Mouse (Mus musculus) CH12.LX (cell line): ENCODE data around the gene Olfr49. TPM values are rescaled to one million over a fixed set of nuclear protein-coding genes. Genes with fewer than 3 reads are reported as not detected.

Experiments used
- DNase-seq: peaks from one replicate; pipeline ENCODE4 v3.0.0-alpha.2; 2013; ENCODE audit errors: extremely low read depth
- H3K27ac ChIP-seq: 2 replicates; pipeline ENCODE4 v1.5.1; 2012; ENCODE audit warnings: low read depth, mild to moderate bottlenecking, control low read depth, moderate library complexity; ENCODE audit not compliant: insufficient read depth
- H3K27me3 ChIP-seq: replicated peaks from 2 replicates; pipeline ENCODE3; 2012; ENCODE audit warnings: inconsistent platforms
- H3K36me3 ChIP-seq, 2 experiments: replicated peaks in 1 of 2; 2 replicates each; pipeline versions ENCODE3 to v1.6.1; 2012; ENCODE audit warnings: inconsistent platforms in 1 of 2, low read length in 1 of 2, mild to moderate bottlenecking in 1 of 2, mixed read lengths in 1 of 2, moderate library complexity in 1 of 2; ENCODE audit not compliant: control insufficient read depth in 1 of 2, insufficient read depth in 1 of 2
- H3K4me1 ChIP-seq, 2 experiments: 2 replicates each; pipeline ENCODE4 v1.6.1; 2012; ENCODE audit warnings: inconsistent platforms in 1 of 2, moderate library complexity in 1 of 2; ENCODE audit not compliant: insufficient read depth in 2 of 2, control insufficient read depth in 1 of 2
- H3K4me2 ChIP-seq: 2 replicates; pipeline ENCODE4 v1.6.1; 2012; ENCODE audit warnings: low read depth, mild to moderate bottlenecking, control low read depth; ENCODE audit not compliant: poor library complexity, insufficient read depth, severe bottlenecking
- H3K4me3 ChIP-seq, 3 experiments: fragments of 150-350 bp in 1 of 3; sonication (generic) in 1 of 3; replicated peaks in 1 of 3; 2 replicates each; pipeline versions ENCODE3 to v1.5.1; 2011 to 2012; ENCODE audit warnings: low read depth in 2 of 3, low read length in 2 of 3, mild to moderate bottlenecking in 2 of 3, moderate library complexity in 2 of 3, control low read depth in 1 of 3, improper control_type of control experiment in 1 of 3, inconsistent platforms in 1 of 3, mixed read lengths in 1 of 3; ENCODE audit not compliant: poor library complexity in 1 of 3
- H3K79me2 ChIP-seq: replicated peaks from 2 replicates; pipeline ENCODE4 v1.6.1; 2012; ENCODE audit warnings: mild to moderate bottlenecking, moderate library complexity; ENCODE audit not compliant: control insufficient read depth, poor library complexity, insufficient read depth, severe bottlenecking; ENCODE audit errors: extremely low read depth
- H3K9ac ChIP-seq: 2 replicates; pipeline ENCODE4 v1.6.1; 2012; ENCODE audit warnings: low read depth, mild to moderate bottlenecking, control low read depth, moderate library complexity; ENCODE audit not compliant: insufficient read depth
- H3K9me3 ChIP-seq: replicated peaks from 2 replicates; pipeline ENCODE3; 2012; ENCODE audit warnings: low read length, inconsistent platforms, mixed read lengths
- CHD1 ChIP-seq: IDR thresholded peaks from 2 replicates; pipeline ENCODE4 v1.6.1; 2012; ENCODE audit warnings: low read depth, low read length, improper control_type of control experiment, inconsistent platforms
- CHD2 ChIP-seq: IDR thresholded peaks from 2 replicates; pipeline ENCODE4 v1.6.1; 2011; ENCODE audit warnings: low read length, improper control_type of control experiment
- EP300 ChIP-seq: IDR thresholded peaks from 2 replicates; pipeline ENCODE4 v1.6.1; 2011; ENCODE audit warnings: low read length, improper control_type of control experiment
- HCFC1 ChIP-seq: IDR thresholded peaks from 2 replicates; pipeline ENCODE4 v1.6.1; 2012; ENCODE audit warnings: low read depth, mild to moderate bottlenecking, inconsistent platforms, low read length, improper control_type of control experiment
- JUN ChIP-seq: IDR thresholded peaks from 2 replicates; pipeline ENCODE4 v1.6.1; 2011; ENCODE audit warnings: low read depth, mild to moderate bottlenecking, low read length, improper control_type of control experiment, moderate library complexity; ENCODE audit not compliant: insufficient read depth
- JUND ChIP-seq: conservative IDR thresholded peaks from 2 replicates; pipeline ENCODE4 v1.6.1; 2011; ENCODE audit warnings: low read depth, low read length, improper control_type of control experiment
- MAFK ChIP-seq: IDR thresholded peaks from 2 replicates; pipeline ENCODE4 v1.6.1; 2011; ENCODE audit warnings: low read length, improper control_type of control experiment; ENCODE audit not compliant: insufficient replicate concordance
- MAZ ChIP-seq: IDR thresholded peaks from 2 replicates; pipeline ENCODE4 v1.6.1; 2012; ENCODE audit warnings: low read depth, mild to moderate bottlenecking, inconsistent platforms, low read length, improper control_type of control experiment, moderate library complexity
- MEF2A ChIP-seq: IDR thresholded peaks from 2 replicates; pipeline ENCODE4 v1.6.1; 2014; ENCODE audit warnings: low read depth, mild to moderate bottlenecking, inconsistent platforms, low read length, improper control_type of control experiment, borderline replicate concordance
- MXI1 ChIP-seq: IDR thresholded peaks from 2 replicates; pipeline ENCODE4 v1.6.1; 2011; ENCODE audit warnings: mild to moderate bottlenecking, low read depth, low read length, improper control_type of control experiment
- MYC ChIP-seq: IDR thresholded peaks from 2 replicates; pipeline ENCODE4 v1.6.1; 2011; ENCODE audit warnings: low read depth, mild to moderate bottlenecking, improper control_type of control experiment, low read length
- NELFE ChIP-seq: IDR thresholded peaks from 2 replicates; pipeline ENCODE4 v1.6.1; 2011; ENCODE audit warnings: low read depth, low read length, improper control_type of control experiment
- NRF1 ChIP-seq: IDR thresholded peaks from 2 replicates; pipeline ENCODE4 v1.6.1; 2014; ENCODE audit warnings: low read depth, mild to moderate bottlenecking, inconsistent platforms, low read length, improper control_type of control experiment, moderate library complexity
- PAX5 ChIP-seq: IDR thresholded peaks from 2 replicates; pipeline ENCODE4 v1.6.1; 2012; ENCODE audit warnings: low read length, inconsistent platforms, mixed read lengths
- POLR2A ChIP-seq: IDR thresholded peaks from 2 replicates; pipeline ENCODE4 v1.6.1; 2011; ENCODE audit warnings: low read depth, mild to moderate bottlenecking, improper control_type of control experiment, low read length
- POLR2AphosphoS2 ChIP-seq: IDR thresholded peaks from 2 replicates; pipeline ENCODE4 v1.6.1; 2011; ENCODE audit warnings: low read depth, low read length, improper control_type of control experiment
- RCOR1 ChIP-seq: conservative IDR thresholded peaks from 2 replicates; pipeline ENCODE4 v1.6.1; 2012; ENCODE audit warnings: low read depth, mild to moderate bottlenecking, inconsistent platforms, low read length, improper control_type of control experiment
- SMC3 ChIP-seq: IDR thresholded peaks from 2 replicates; pipeline ENCODE4 v1.6.1; 2011; ENCODE audit warnings: low read depth, low read length, improper control_type of control experiment
- TBP ChIP-seq: conservative IDR thresholded peaks from 2 replicates; pipeline ENCODE4 v1.6.1; 2011; ENCODE audit warnings: low read depth, low read length, improper control_type of control experiment
- TCF12 ChIP-seq: IDR thresholded peaks from 2 replicates; pipeline ENCODE4 v1.6.1; 2014; ENCODE audit warnings: low read depth, mild to moderate bottlenecking, inconsistent platforms, low read length, improper control_type of control experiment
- UBTF ChIP-seq: IDR thresholded peaks from 2 replicates; pipeline ENCODE4 v1.6.1; 2012; ENCODE audit warnings: low read depth, mild to moderate bottlenecking, inconsistent platforms, low read length, improper control_type of control experiment, moderate library complexity
- USF2 ChIP-seq: conservative IDR thresholded peaks from 2 replicates; pipeline ENCODE4 v1.6.1; 2011; ENCODE audit warnings: low read depth, low read length, improper control_type of control experiment
- ZC3H11A ChIP-seq: IDR thresholded peaks from 2 replicates; pipeline ENCODE4 v1.6.1; 2012; ENCODE audit warnings: low read depth, mild to moderate bottlenecking, inconsistent platforms, low read length, improper control_type of control experiment
- dilution Hi-C: fragments of 300-500 bp; cut with MboI; formaldehyde crosslinking; loops from 2 replicates; pipeline ENCODE4 v1.14.3; 2020; ENCODE audit warnings: low sequenced_read_pairs; ENCODE audit not compliant: extremely low pct_unique_long_range_greater_than_20kb, extremely low pct_ligation_motif_present
- in situ Hi-C: fragments of 300-500 bp; cut with MboI; formaldehyde crosslinking; loops from 3 replicates; pipeline ENCODE4 v1.14.3; 2019; ENCODE audit warnings: low sequenced_read_pairs, low pct_ligation_motif_present, low pct_unique_long_range_greater_than_20kb, mixed read lengths
- polyA plus RNA-seq: library from polyadenylated mRNA; unstranded; fragments of >175 nt; gene quantifications from 2 replicates; pipeline ENCODE4 v1.2.1, GENCODE M21; 2012; ENCODE audit warnings: low read depth; ENCODE audit not compliant: insufficient read length
- total RNA-seq, 2 experiments: library from RNA; depleted of rRNA; stranded (reverse); fragments of 300-350 nt in 1 of 2; fragments of >200 nt in 1 of 2; gene quantifications; 2 replicates each; pipeline ENCODE4 v1.2.3; 2012 to 2014

Gene Olfr49
- total and polyA plus RNA-seq, 3 experiments = 0.07 TPM; not detected in 2

- Histone ChIP-seq H3K27ac (no peak overlapping the region), H3K4me2 (no peak overlapping the region), H3K79me2 (peaks cover 43% of the 10 kb centered on the region), H3K27me3 (no peaks in the 10 kb centered on the region), H3K36me3 (peaks cover 25 to 63% of the 10 kb centered on the region in 2 experiments), H3K9me3 (no peaks in the 10 kb centered on the region), H3K9ac (no peak overlapping the region), H3K4me1 (peaks cover 11 to 62% of the 10 kb centered on the region in 2 experiments; a peak in 3 of 4 replicates), H3K4me3 (no peak overlapping the region)
- dilution Hi-C loops = no loop called here
- no peak for DNase-seq
- in situ Hi-C loops = loop anchor here (10.0 kb wide), 1 partner anchor 95 kb away; no protein-coding TSS in a partner anchor
- TF ChIP-seq TCF12 (no peak), CHD2 (no peak), UBTF (no peak), MAFK (no peak), TBP (no peak), ZC3H11A (no peak), RCOR1 (no peak), MAZ (no peak), HCFC1 (no peak), CHD1 (no peak), PAX5 (no peak), POLR2A (no peak), MYC (no peak), SMC3 (no peak)
These were observed 34.6 kb downstream of the Olfr49 start for GRCm38 (mm10) chr14:54250122-54250521.

- no peaks in the 10 kb centered on the region for H3K9me3 ChIP-seq
- no peak overlapping the region for H3K27ac ChIP-seq
- TF ChIP-seq CHD2 = no peak
- TF ChIP-seq HCFC1 = no peak
- no peak for TF ChIP-seq MXI1
- TF ChIP-seq JUN = no peak
- TF ChIP-seq EP300 = no peak
- no peak for TF ChIP-seq USF2
- no peak for TF ChIP-seq MEF2A
- TF ChIP-seq NRF1 = no peak
- no peak for TF ChIP-seq TBP
- no peak for TF ChIP-seq MAFK
- TF ChIP-seq POLR2AphosphoS2 = no peak
- TF ChIP-seq NELFE = no peak
- TF ChIP-seq CHD1 = no peak
- no peak for TF ChIP-seq JUND
- dilution Hi-C loops (no loop called here), in situ Hi-C loops (no loop called here)
- H3K4me1 ChIP-seq = peaks cover 11 to 57% of the 10 kb centered on the region in 2 experiments; a peak in 3 of 4 replicates
- H3K4me3 ChIP-seq = no peak overlapping the region
- DNase-seq = no peak
- no peaks in the 10 kb centered on the region for H3K27me3 ChIP-seq
- no peak overlapping the region for H3K4me2 ChIP-seq
- H3K9ac ChIP-seq = no peak overlapping the region
- H3K36me3 ChIP-seq = peaks cover 28 to 71% of the 10 kb centered on the region in 2 experiments
- peaks cover 43% of the 10 kb centered on the region for H3K79me2 ChIP-seq
These were observed 35.4 kb downstream of the Olfr49 start for GRCm38 (mm10) chr14:54249326-54249725.
